Mouse (Mus musculus): ENCODE measurements around the gene Rhbdd1. TPM values are rescaled to one million over a fixed set of nuclear protein-coding genes. Genes with fewer than 3 reads are reported as not detected.

Gene Rhbdd1
- polyA plus RNA-seq, 1 experiment from 2014 or later, result 12.1 TPM

Small RNA genes within 50 kb of the gene (microRNA-seq; reads per million reads assigned to microRNA genes)
- not detected for gene Gm22112

Other genes with a start within 250 kb of the Rhbdd1 start
- 16.8 and 18.6 TPM in 2 replicates for gene Gm9747, start 83.3 kb upstream of the Rhbdd1 start, polyA plus RNA-seq (2015; fragmentation: Nextera tagmentation; extraction: Ambion mirVana)
- gene Irs1, start 25.0 kb upstream of the Rhbdd1 start, polyA plus RNA-seq (2015; fragmentation: Nextera tagmentation; extraction: Ambion mirVana), result 5.0 and 5.9 TPM in 2 replicates

All from stomach, embryonic 16.5 days (tissue).